Mouse (Mus musculus): ENCODE results near the gene Actl6a. TPM values are rescaled to one million over a fixed set of nuclear protein-coding genes. Genes with fewer than 3 reads are reported as not detected.

The Actl6a gene
- polyA plus RNA-seq, 1 experiment: 8.7 TPM

GRCm38 (mm10) chr3:32748384-32748783 is 42.3 kb downstream of the Actl6a start:
- Histone ChIP-seq H3K36me3 (ENCODE audit: control insufficient read depth, insufficient read depth, low read length) (peaks cover 69% of the 10 kb centered on the region), H3K27ac (ENCODE audit: insufficient read depth, low read depth, low read length) (no peak overlapping the region), H3K27me3 (ENCODE audit: control insufficient read depth, insufficient read depth, low read length) (no peaks in the 10 kb centered on the region), H3K4me1 (ENCODE audit: control insufficient read depth, insufficient read depth, insufficient read length, low read length) (no peaks in the 10 kb centered on the region), H3K4me3 (ENCODE audit: low read depth, low read length) (no peak overlapping the region)
- 91% methylated on average over 9 of the region's 9 CpGs for whole genome bisulfite sequencing
- no peak for TF ChIP-seq CTCF (IDR thresholded peaks at IDR 0.05; ENCODE audit: extremely low read depth, insufficient read length, insufficient replicate concordance, low read depth, low read length)
- no peak for TF ChIP-seq POLR2A (IDR thresholded peaks at IDR 0.05; ENCODE audit: low read depth, low read length)

- WGBS: 94% methylated on average over 4 of the region's 4 CpGs
- TF ChIP-seq CTCF (IDR thresholded peaks at IDR 0.05; ENCODE audit: extremely low read depth, insufficient read length, insufficient replicate concordance, low read depth, low read length) (no peak), POLR2A (IDR thresholded peaks at IDR 0.05; ENCODE audit: low read depth, low read length) (no peak)
- Histone ChIP-seq H3K4me1 (ENCODE audit: control insufficient read depth, insufficient read depth, insufficient read length, low read length) (no peaks in the 10 kb centered on the region), H3K4me3 (ENCODE audit: low read depth, low read length) (no peak overlapping the region), H3K27me3 (ENCODE audit: control insufficient read depth, insufficient read depth, low read length) (no peaks in the 10 kb centered on the region), H3K36me3 (ENCODE audit: control insufficient read depth, insufficient read depth, low read length) (peaks cover 71% of the 10 kb centered on the region), H3K27ac (ENCODE audit: insufficient read depth, low read depth, low read length) (no peak overlapping the region)
These were observed 43.9 kb downstream of the Actl6a start for GRCm38 (mm10) chr3:32749820-32750579.

- Histone ChIP-seq H3K4me3 (ENCODE audit: low read depth, low read length) (no peak overlapping the region), H3K27ac (ENCODE audit: insufficient read depth, low read depth, low read length) (no peak overlapping the region), H3K4me1 (ENCODE audit: control insufficient read depth, insufficient read depth, insufficient read length, low read length) (no peaks in the 10 kb centered on the region), H3K36me3 (ENCODE audit: control insufficient read depth, insufficient read depth, low read length) (peaks cover 40% of the 10 kb centered on the region), H3K27me3 (ENCODE audit: control insufficient read depth, insufficient read depth, low read length) (no peaks in the 10 kb centered on the region)
- WGBS: 95% methylated on average over 3 of the region's 3 CpGs
- TF ChIP-seq POLR2A (IDR thresholded peaks at IDR 0.05; ENCODE audit: low read depth, low read length): no peak
These were observed 48.4 kb downstream of the Actl6a start for GRCm38 (mm10) chr3:32754384-32754915.

DNA sequence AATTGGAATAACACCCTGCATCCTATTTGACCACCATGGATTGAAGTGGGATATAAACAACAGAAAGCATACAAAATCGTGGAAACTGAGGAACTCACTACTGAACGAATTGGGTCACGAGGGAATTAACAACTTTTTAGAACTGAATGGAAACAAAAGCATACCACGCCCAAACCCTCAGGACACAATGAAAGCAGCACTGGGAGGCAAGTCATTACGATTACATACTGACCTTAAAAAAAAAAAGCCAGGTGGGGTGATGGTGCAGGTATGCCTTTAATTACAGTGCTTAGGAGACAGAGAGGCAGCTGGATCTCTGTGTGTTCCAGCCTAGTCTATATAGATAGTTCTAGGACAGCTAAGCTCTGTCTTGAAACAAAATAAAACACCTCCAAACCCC is 53.1 kb downstream of the Actl6a start:
- Histone ChIP-seq H3K27ac (ENCODE audit: insufficient read depth, low read depth, low read length) (no peak overlapping the region), H3K4me3 (ENCODE audit: low read depth, low read length) (no peak overlapping the region), H3K36me3 (ENCODE audit: control insufficient read depth, insufficient read depth, low read length) (peaks cover 3% of the 10 kb centered on the region; the same call in 1 of the 2 replicates), H3K27me3 (ENCODE audit: control insufficient read depth, insufficient read depth, low read length) (no peaks in the 10 kb centered on the region), H3K4me1 (ENCODE audit: control insufficient read depth, insufficient read depth, insufficient read length, low read length) (no peaks in the 10 kb centered on the region)
- no peak for TF ChIP-seq CTCF (IDR thresholded peaks at IDR 0.05; ENCODE audit: extremely low read depth, insufficient read length, insufficient replicate concordance, low read depth, low read length)
- TF ChIP-seq POLR2A (IDR thresholded peaks at IDR 0.05; ENCODE audit: low read depth, low read length): no peak
- WGBS: 71% methylated on average over 5 of the region's 5 CpGs

DNA sequence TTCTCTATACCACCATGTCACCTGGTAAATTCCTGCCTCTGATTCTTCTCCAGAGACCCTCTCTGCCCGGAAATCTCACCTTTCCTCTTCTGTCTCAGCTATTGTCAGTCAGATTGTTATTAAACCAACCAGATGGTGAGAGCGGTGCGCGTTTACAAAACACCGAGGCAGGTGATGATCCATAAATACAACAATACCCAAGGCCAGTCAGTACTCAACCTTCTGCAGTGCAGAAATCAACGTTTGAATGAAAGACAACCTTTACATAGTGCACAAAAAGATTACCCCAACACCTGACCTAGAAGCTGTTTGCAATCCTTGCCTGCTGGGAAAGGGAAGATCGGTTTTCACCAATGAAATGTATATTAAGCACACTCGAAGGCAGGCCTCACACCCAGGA is 56.9 kb downstream of the Actl6a start:
- 61% methylated on average over 8 of the region's 8 CpGs for WGBS
- no peaks in the 10 kb centered on the region for H3K36me3 ChIP-seq (ENCODE audit: control insufficient read depth, insufficient read depth, low read length)
- no peaks in the 10 kb centered on the region for H3K4me1 ChIP-seq (ENCODE audit: control insufficient read depth, insufficient read depth, insufficient read length, low read length)
- H3K4me3 ChIP-seq (ENCODE audit: low read depth, low read length): no peak overlapping the region
- no peaks in the 10 kb centered on the region for H3K27me3 ChIP-seq (ENCODE audit: control insufficient read depth, insufficient read depth, low read length)
- H3K27ac ChIP-seq (ENCODE audit: insufficient read depth, low read depth, low read length): no peak overlapping the region
- TF ChIP-seq POLR2A (IDR thresholded peaks at IDR 0.05; ENCODE audit: low read depth, low read length): no peak
- no peak for TF ChIP-seq CTCF (IDR thresholded peaks at IDR 0.05; ENCODE audit: extremely low read depth, insufficient read length, insufficient replicate concordance, low read depth, low read length)

DNA sequence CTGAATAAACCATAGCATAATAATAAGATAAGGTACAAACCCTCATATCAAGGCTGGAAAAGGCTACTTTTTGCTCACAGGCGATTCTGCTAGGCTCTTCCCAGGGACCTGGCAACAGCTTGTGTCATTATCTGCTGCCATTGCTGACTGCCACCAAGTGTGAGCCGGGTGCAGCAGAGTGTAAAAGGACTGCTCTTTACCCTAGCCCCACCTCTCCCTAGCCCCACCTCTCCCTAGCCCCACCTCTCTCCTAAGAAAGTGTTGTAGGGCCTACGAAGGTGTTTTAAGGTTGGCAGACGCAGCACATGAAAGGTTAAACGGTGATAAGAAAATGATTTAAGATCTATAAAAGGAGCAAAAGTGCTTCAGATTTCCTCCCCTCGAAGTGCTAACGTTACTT is 57.8 kb downstream of the Actl6a start:
- Histone ChIP-seq H3K4me1 (ENCODE audit: control insufficient read depth, insufficient read depth, insufficient read length, low read length) (no peaks in the 10 kb centered on the region), H3K4me3 (ENCODE audit: low read depth, low read length) (no peak overlapping the region), H3K36me3 (ENCODE audit: control insufficient read depth, insufficient read depth, low read length) (no peaks in the 10 kb centered on the region), H3K27me3 (ENCODE audit: control insufficient read depth, insufficient read depth, low read length) (no peaks in the 10 kb centered on the region), H3K27ac (ENCODE audit: insufficient read depth, low read depth, low read length) (no peak overlapping the region)
- WGBS: 29% methylated on average over 7 of the region's 7 CpGs
- TF ChIP-seq POLR2A (IDR thresholded peaks at IDR 0.05; ENCODE audit: low read depth, low read length) (no peak), CTCF (IDR thresholded peaks at IDR 0.05; ENCODE audit: extremely low read depth, insufficient read length, insufficient replicate concordance, low read depth, low read length) (no peak)

DNA sequence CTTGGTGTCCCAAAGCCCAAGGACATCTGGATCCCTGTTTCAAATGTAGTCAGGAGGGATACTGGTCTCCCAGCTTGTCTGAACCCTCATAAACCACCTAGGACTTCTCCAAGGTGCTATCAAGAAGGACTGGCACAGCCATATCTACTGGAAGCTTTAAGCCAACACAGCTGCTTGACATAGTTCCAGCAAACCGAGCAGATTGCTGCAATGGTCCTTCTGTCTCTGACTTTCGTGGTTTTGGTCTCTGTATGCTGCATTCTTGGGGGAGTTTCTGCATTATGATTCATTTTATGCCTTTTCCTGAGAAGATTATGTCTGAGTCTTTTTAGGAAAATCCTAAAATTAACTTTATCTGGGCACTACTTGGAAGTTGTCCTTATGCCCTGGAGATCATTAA is 64.7 kb downstream of the Actl6a start:
- Histone ChIP-seq H3K27ac (ENCODE audit: insufficient read depth, low read depth, low read length) (no peak overlapping the region), H3K4me1 (ENCODE audit: control insufficient read depth, insufficient read depth, insufficient read length, low read length) (no peaks in the 10 kb centered on the region), H3K36me3 (ENCODE audit: control insufficient read depth, insufficient read depth, low read length) (no peaks in the 10 kb centered on the region), H3K4me3 (ENCODE audit: low read depth, low read length) (no peak overlapping the region), H3K27me3 (ENCODE audit: control insufficient read depth, insufficient read depth, low read length) (no peaks in the 10 kb centered on the region)
- WGBS: 38% methylated on average over 2 of the region's 2 CpGs
- TF ChIP-seq CTCF (IDR thresholded peaks at IDR 0.05; ENCODE audit: extremely low read depth, insufficient read length, insufficient replicate concordance, low read depth, low read length) (no peak), POLR2A (IDR thresholded peaks at IDR 0.05; ENCODE audit: low read depth, low read length) (no peak)

Other genes with a start within 250 kb of the Actl6a start
- not detected in 2 replicates for gene Kcnmb3, start 214.1 kb upstream of the Actl6a start, polyA plus RNA-seq (2012; rRNA removed)
- 12.1 and 17.7 TPM in 2 replicates for gene Zfp639, start 196.0 kb upstream of the Actl6a start, polyA plus RNA-seq (2012; rRNA removed)
- gene Mfn1, start 176.8 kb upstream of the Actl6a start, polyA plus RNA-seq (2012; rRNA removed): 2.2 and 4.6 TPM in 2 replicates
- gene Gnb4, start 89.7 kb upstream of the Actl6a start, polyA plus RNA-seq (2012; rRNA removed): 5.7 and 6.5 TPM in 2 replicates
- gene Ndufb5, start 30.7 kb downstream of the Actl6a start, polyA plus RNA-seq (2012; rRNA removed): 76.1 and 141 TPM in 2 replicates
- gene Mrpl47, start 31.3 kb downstream of the Actl6a start, polyA plus RNA-seq (2012; rRNA removed): 0.44 and 0.60 TPM in 2 replicates
- 0.10 and 0.30 TPM in 2 replicates for gene Usp13, start 111.2 kb downstream of the Actl6a start, polyA plus RNA-seq (2012; rRNA removed)

Data from small intestine, adult 2 months (tissue).